Mouse (Mus musculus) left cerebral cortex, postnatal 10 days (tissue): ENCODE data around the gene Olfr397. TPM values are rescaled to one million over a fixed set of nuclear protein-coding genes. Genes with fewer than 3 reads are reported as not detected.

ENCODE experiments used
- DNase-seq, 2 experiments: peaks; one replicate each; pipeline ENCODE4 v3.0.0; 2021 to 2022; ENCODE audit warnings: low spot score in 2 of 2, mixed read lengths in 1 of 2; ENCODE audit errors: extremely low spot score in 1 of 2
- intact Hi-C: fragments of 180-260 bp; cut with DNase I; formaldehyde crosslinking; loops from one replicate; pipeline ENCODE4 v1.15.1; 2025
- total RNA-seq, 2 experiments: library from RNA; stranded (reverse); gene quantifications; 2 replicates each; pipeline ENCODE4 v1.2.3; 2021

The Olfr397 gene
- total RNA-seq: not detected

- DNase-seq: no peak
- intact Hi-C loops: no loop called here
Observed at GRCm38 (mm10) chr11:73960517-73960916, at the start of gene Olfr397. Gene Olfr397, plus strand, starts transcription at chr11:73960817.

DNA sequence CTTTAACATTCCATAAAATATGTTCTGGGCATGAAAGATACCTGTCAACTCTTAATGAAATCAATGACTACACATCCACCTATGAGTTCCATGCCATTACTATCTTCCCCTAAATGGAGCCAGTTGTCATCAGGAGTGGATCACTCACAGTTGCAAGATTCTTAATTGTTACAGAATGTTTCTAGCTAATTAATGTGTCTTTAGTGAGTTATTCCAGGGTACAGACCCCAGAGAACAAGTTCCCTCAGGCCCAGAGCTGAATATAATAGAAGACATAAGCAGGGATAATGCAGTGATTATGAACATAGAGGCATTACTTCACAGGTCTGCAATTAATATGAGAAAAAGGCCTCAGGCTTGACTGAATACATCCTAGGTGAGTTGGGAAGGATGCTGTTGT is 24.2 kb upstream of the Olfr397 start, which contains the start of gene Olfr23:
Gene Olfr23, plus strand, starts transcription at position 301 of the 400 bp plus-strand sequence.
- intact Hi-C loops: no loop called here
- no peak for DNase-seq

GRCm38 (mm10) chr11:73990307-73990706 is 29.7 kb downstream of the Olfr397 start, which contains the start of gene Olfr398:
Gene Olfr398, minus strand, starts transcription at chr11:73990407.
- intact Hi-C loops: no loop called here
- no peak for DNase-seq

GRCm38 (mm10) chr11:73993115-73993514 is 32.5 kb downstream of the Olfr397 start:
- DNase-seq: no peak

More at GRCm38 (mm10) chr11:73993115-73993514, 32.5 kb downstream of the Olfr397 start:
- intact Hi-C loops: no loop called here

Other genes with a start within 250 kb of the Olfr397 start
- gene Olfr389, start 180.1 kb upstream of the Olfr397 start, total RNA-seq: not detected
- gene Olfr390, start 177.9 kb upstream of the Olfr397 start, total RNA-seq: not detected
- not detected for gene Olfr391-ps, start 157.8 kb upstream of the Olfr397 start, total RNA-seq
- gene Olfr392, start 143.8 kb upstream of the Olfr397 start, total RNA-seq: not detected
- gene Olfr393, start 109.4 kb upstream of the Olfr397 start, total RNA-seq: not detected
- not detected for gene Olfr394, start 70.0 kb upstream of the Olfr397 start, total RNA-seq
- not detected for gene Olfr395, start 51.5 kb upstream of the Olfr397 start, total RNA-seq
- gene Olfr23, start 24.1 kb upstream of the Olfr397 start, total RNA-seq: not detected
- not detected for gene Olfr398, start 29.6 kb downstream of the Olfr397 start, total RNA-seq
- gene Olfr139, start 95.7 kb downstream of the Olfr397 start, total RNA-seq: not detected
- gene Olfr399, start 95.8 kb downstream of the Olfr397 start, total RNA-seq: not detected
- gene Zfp616, start 109.1 kb downstream of the Olfr397 start, total RNA-seq: not detected
- gene Olfr401, start 152.9 kb downstream of the Olfr397 start, total RNA-seq: not detected
- gene Olfr402, start 192.7 kb downstream of the Olfr397 start, total RNA-seq: not detected
- gene Olfr403, start 225.4 kb downstream of the Olfr397 start, total RNA-seq: not detected